In the genomic region with DNA sequence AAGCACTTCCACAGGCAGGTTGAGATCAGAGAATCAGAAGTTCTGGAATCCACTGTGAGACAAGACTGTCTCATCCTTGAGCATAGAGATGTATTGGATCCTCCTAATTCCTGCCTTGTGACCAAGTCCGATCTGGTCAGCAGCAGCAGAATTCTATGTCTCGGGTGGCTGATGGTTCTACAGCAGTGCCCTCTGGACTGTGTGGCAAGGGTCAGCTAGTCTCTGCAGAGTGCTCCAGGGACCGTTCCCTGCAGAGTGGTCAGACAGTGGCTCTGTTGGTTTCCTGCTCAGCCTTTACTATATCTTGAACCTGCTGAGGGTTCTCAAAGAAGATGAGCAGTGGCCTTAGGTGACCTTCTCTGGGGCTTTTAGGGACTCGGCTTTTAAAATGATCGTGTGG, we compare ENCODE assay signal across 17 mouse cellular contexts. TPM values are rescaled to one million over a fixed set of nuclear protein-coding genes. Genes with fewer than 3 reads are reported as not detected.
"Had no signal": no experiment of that assay in that cellular context is flagged by ENCODE, and none has a peak within 500 bp of the region (broad histone marks: within the 10 kb centered on the region; RNA-seq: fewer than 3 reads in every experiment).

No protein-coding gene starts in this region.

- H3K27ac ChIP-seq: hindbrain, embryonic 15.5 days; layer of hippocampus, adult 2 months; liver, embryonic 14.5 days; macrophage; midbrain, embryonic 12.5 days; midbrain, embryonic 15.5 days; neural tube, embryonic 12.5 days; neural tube, embryonic 15.5 days; stomach, embryonic 15.5 days had no signal

- H3K9ac ChIP-seq: hindbrain, embryonic 15.5 days; liver, embryonic 14.5 days; lung, embryonic 14.5 days; midbrain, embryonic 12.5 days; midbrain, embryonic 15.5 days; neural tube, embryonic 12.5 days; neural tube, embryonic 15.5 days; stomach, embryonic 15.5 days had no signal

- ATAC-seq: intestine, postnatal 0 days; midbrain, embryonic 15.5 days had no signal

- H3K4me3 ChIP-seq: hindbrain, embryonic 15.5 days; layer of hippocampus, adult 2 months; midbrain, embryonic 12.5 days; midbrain, embryonic 15.5 days; neural tube, embryonic 12.5 days; neural tube, embryonic 15.5 days; stomach, embryonic 15.5 days had no signal

- H3K9me3 ChIP-seq: hindbrain, embryonic 15.5 days; midbrain, embryonic 12.5 days; midbrain, embryonic 15.5 days; neural tube, embryonic 12.5 days; neural tube, embryonic 15.5 days; stomach, embryonic 15.5 days had no signal

- DNase-seq: layer of hippocampus, adult 9-11 months; lung, embryonic 14.5 days; right cerebral cortex, adult 18-20 months; right cerebral cortex, postnatal 14 days; right cerebral cortex, postnatal 4 days; spleen, adult 18-20 months; thymus, postnatal 25 days had no signal

- H3K36me3 ChIP-seq: hindbrain, embryonic 15.5 days; midbrain, embryonic 12.5 days; midbrain, embryonic 15.5 days; neural tube, embryonic 12.5 days; neural tube, embryonic 15.5 days; stomach, embryonic 15.5 days had no signal

- H3K4me1 ChIP-seq: hindbrain, embryonic 15.5 days; midbrain, embryonic 12.5 days; midbrain, embryonic 15.5 days; neural tube, embryonic 12.5 days; neural tube, embryonic 15.5 days; stomach, embryonic 15.5 days had no signal

- H3K27me3 ChIP-seq: hindbrain, embryonic 15.5 days; midbrain, embryonic 12.5 days; midbrain, embryonic 15.5 days; neural tube, embryonic 12.5 days; neural tube, embryonic 15.5 days; stomach, embryonic 15.5 days had no signal

- H3K4me2 ChIP-seq: hindbrain, embryonic 15.5 days; lung, embryonic 14.5 days; midbrain, embryonic 12.5 days; midbrain, embryonic 15.5 days; neural tube, embryonic 12.5 days; neural tube, embryonic 15.5 days; stomach, embryonic 15.5 days had no signal

RNA-seq across cellular contexts. Expression of a gene that starts 17.6 kb away (rescaled TPM):
- polyA plus RNA-seq: intestine, postnatal 0 days; macrophage had no signal
